Mouse (Mus musculus): ENCODE data around the gene Dnajb1.

DNA sequence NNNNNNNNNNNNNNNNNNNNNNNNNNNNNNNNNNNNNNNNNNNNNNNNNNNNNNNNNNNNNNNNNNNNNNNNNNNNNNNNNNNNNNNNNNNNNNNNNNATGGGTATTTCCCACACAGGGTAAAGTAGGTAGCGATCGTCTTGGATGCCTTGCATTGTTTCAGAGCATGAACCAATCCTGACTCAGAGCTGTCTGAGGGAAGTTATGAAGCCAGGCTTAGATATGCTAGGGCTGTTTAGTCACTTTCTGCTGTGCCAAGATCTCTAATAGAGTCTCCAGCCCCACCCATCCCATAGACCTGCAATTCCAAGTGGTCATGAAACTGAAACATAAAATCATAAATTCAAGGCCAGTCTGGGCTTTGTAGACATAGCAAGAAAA lies 5.4 kb upstream of the Dnajb1 start:
- TF ChIP-seq CTCF (IDR thresholded peaks at IDR 0.05; ENCODE audit: control insufficient read depth, insufficient read depth, low read length) = no peak
- no peak for TF ChIP-seq POLR2A (IDR thresholded peaks at IDR 0.05; ENCODE audit: borderline replicate concordance, control insufficient read depth, low read depth, low read length)

All from bone marrow, adult 2 months (tissue).